Mouse (Mus musculus): Measurements from ENCODE around the gene Pole4. TPM values are rescaled to one million over a fixed set of nuclear protein-coding genes. Genes with fewer than 3 reads are reported as not detected.
"Not testable (repeated sequence)": the region's sequence is repeated elsewhere in the genome, so short reads cannot be mapped to it uniquely, and the experiment has no call there.

Pole4 gene
- total RNA-seq, 2 experiments from 2014 or later = 69.8 to 70.3 TPM

GRCm38 (mm10) chr6:82647940-82648655 lies 57.1 kb downstream of the Pole4 start:
- intact Hi-C loops (cut with DNase I) = no loop called here
- no peak for DNase-seq

GRCm38 (mm10) chr6:82647001-82647400 lies 58.2 kb downstream of the Pole4 start:
- DNase-seq = no peak
- intact Hi-C loops (cut with DNase I) = no loop called here

GRCm38 (mm10) chr6:82640046-82640445 lies 65.1 kb downstream of the Pole4 start:
- DNase-seq = no peak
- intact Hi-C loops (cut with DNase I) = no loop called here

- intact Hi-C loops (cut with DNase I); DNase-seq: not testable (repeated sequence)
Measured at GRCm38 (mm10) chr6:82625331-82625730, 79.8 kb downstream of the Pole4 start.

- no peak for DNase-seq
- intact Hi-C loops (cut with DNase I) = no loop called here
Measured at GRCm38 (mm10) chr6:82613201-82613600, 92.0 kb downstream of the Pole4 start.

GRCm38 (mm10) chr6:82611049-82611448 lies 94.1 kb downstream of the Pole4 start:
- intact Hi-C loops (cut with DNase I) = no loop called here
- no peak for DNase-seq

- no peak for DNase-seq
- intact Hi-C loops (cut with DNase I) = no loop called here
Measured at GRCm38 (mm10) chr6:82609339-82609926, 95.7 kb downstream of the Pole4 start.

- no peak for DNase-seq
- intact Hi-C loops (cut with DNase I) = no loop called here
Measured at GRCm38 (mm10) chr6:82608756-82609155, 96.4 kb downstream of the Pole4 start.

GRCm38 (mm10) chr6:82604791-82605190 lies 100.4 kb downstream of the Pole4 start:
- DNase-seq = peak; percentile 42
- intact Hi-C loops (cut with DNase I) = loop anchor here (5.0 kb wide), 1 partner anchor 627 kb away; no protein-coding TSS in a partner anchor

GRCm38 (mm10) chr6:82603665-82604064 lies 101.5 kb downstream of the Pole4 start:
- peak; percentile 69 for DNase-seq
- intact Hi-C loops (cut with DNase I) = loop anchor here (5.0 kb wide), 1 partner anchor 626 kb away; no protein-coding TSS in a partner anchor

DNA sequence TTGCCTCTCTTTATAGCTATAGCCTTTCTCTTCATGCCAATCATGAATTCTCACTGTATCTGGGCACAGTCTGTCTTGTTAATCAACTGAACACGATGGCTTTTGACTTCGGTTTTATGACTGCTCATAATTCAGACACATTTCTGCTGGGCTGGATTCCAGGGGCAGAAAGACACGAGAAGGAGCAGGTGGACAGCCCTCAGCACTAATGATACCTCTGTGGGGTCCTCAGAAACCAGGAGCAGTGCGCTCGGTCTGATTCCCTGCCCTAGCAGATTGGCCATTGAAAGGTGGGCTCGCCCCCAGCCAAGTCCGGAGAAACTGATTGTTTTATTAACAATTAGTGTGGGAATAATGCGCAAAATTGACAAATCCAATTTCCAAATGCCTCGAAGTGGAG lies 101.9 kb downstream of the Pole4 start:
- peak; percentile 31 for DNase-seq
- intact Hi-C loops (cut with DNase I) = loop anchor here (5.0 kb wide), 1 partner anchor 626 kb away; no protein-coding TSS in a partner anchor

- intact Hi-C loops (cut with DNase I) = no loop called here
- no peak for DNase-seq
Measured at GRCm38 (mm10) chr6:82595461-82596090, 109.6 kb downstream of the Pole4 start.

GRCm38 (mm10) chr6:82589387-82589786 lies 115.8 kb downstream of the Pole4 start:
- intact Hi-C loops (cut with DNase I) = no loop called here
- peak; percentile 86 for DNase-seq

DNA sequence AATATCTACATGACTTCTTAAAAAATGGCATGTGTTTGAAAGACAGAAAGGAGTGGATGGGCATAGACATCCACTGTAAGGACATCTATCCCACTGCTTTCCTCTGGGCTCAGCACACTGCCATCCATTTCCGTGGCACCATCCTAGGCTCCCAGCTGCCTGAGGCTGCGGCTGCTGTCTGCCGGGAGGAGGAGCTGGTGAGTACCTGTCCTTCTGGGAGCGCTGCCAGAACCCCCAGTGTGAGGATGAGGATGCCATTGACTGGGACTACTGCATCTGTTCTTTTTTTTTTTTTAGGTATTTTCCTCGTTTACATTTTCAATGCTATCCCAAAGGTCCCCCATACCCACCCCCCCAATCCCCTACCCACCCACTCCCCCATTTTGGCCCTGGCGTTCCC lies 119.8 kb downstream of the Pole4 start:
- intact Hi-C loops (cut with DNase I) = no loop called here
- DNase-seq = peak; percentile 63

- intact Hi-C loops (cut with DNase I) = no loop called here
Measured at GRCm38 (mm10) chr6:82575445-82575844, 129.7 kb downstream of the Pole4 start.

More at GRCm38 (mm10) chr6:82575445-82575844, 129.7 kb downstream of the Pole4 start:
- no peak for DNase-seq

Other genes starting within 250 kb of the Pole4 start
- gene Hk2, start 69.1 kb upstream of the Pole4 start, total RNA-seq (2021) = 1 to 10 TPM; 2.4 to 3.4 TPM
- gene Sema4f, start 234.4 kb upstream of the Pole4 start, total RNA-seq (2021) = 10 to 100 TPM; 51.3 to 54.0 TPM
- under 1 TPM in 1 of 2 experiments, not detected in 1; 0.44 TPM for gene M1ap, start 241.5 kb upstream of the Pole4 start, total RNA-seq (2021)

Measured in left cerebral cortex, postnatal 4 days (tissue).